Mouse (Mus musculus) left cerebral cortex, postnatal 25 days (tissue): Measurements from ENCODE around the gene Mfap5. TPM values are rescaled to one million over a fixed set of nuclear protein-coding genes. Genes with fewer than 3 reads are reported as not detected.
"Not testable (repeated sequence)": the region's sequence is repeated elsewhere in the genome, so short reads cannot be mapped to it uniquely, and the experiment has no call there.

Experiments used
- DNase-seq, 2 experiments: peaks; one replicate each; pipeline ENCODE4 v3.0.0; 2022; ENCODE audit warnings: low spot score in 2 of 2, mixed read lengths in 1 of 2
- intact Hi-C: fragments of 180-260 bp; cut with DNase I; formaldehyde crosslinking; loops from one replicate; pipeline ENCODE4 v1.15.1; 2025
- total RNA-seq, 2 experiments: library from RNA; stranded (reverse); gene quantifications; 2 replicates each; pipeline ENCODE4 v1.2.3; 2021

Mfap5 gene
- total RNA-seq, 2 experiments from 2014 or later, result 0.32 to 1.2 TPM

DNA sequence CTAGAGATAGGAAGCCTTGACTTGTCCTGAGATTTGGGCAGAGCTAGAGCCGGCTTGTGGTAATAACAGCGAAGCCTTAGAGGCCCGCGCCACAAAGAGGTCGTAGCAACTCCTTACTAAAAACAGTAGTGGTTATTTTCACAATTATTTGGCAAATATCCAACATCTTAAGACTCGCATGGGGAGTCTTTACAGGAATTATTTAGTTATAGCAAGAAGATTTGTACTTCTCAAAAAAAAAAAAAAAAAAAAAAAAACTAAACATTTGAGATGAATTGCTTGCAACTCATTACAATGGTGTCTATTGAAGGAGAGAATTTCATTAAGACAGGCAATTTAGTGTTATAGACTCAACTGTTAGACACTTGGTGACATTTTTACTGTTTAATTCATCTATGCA, 48.5 kb downstream of the Mfap5 start:
- intact Hi-C loops, result no loop called here
- DNase-seq, result no peak

- no peak for DNase-seq
- intact Hi-C loops, result no loop called here
Measured at GRCm38 (mm10) chr6:122555266-122555665, 49.6 kb downstream of the Mfap5 start.

DNA sequence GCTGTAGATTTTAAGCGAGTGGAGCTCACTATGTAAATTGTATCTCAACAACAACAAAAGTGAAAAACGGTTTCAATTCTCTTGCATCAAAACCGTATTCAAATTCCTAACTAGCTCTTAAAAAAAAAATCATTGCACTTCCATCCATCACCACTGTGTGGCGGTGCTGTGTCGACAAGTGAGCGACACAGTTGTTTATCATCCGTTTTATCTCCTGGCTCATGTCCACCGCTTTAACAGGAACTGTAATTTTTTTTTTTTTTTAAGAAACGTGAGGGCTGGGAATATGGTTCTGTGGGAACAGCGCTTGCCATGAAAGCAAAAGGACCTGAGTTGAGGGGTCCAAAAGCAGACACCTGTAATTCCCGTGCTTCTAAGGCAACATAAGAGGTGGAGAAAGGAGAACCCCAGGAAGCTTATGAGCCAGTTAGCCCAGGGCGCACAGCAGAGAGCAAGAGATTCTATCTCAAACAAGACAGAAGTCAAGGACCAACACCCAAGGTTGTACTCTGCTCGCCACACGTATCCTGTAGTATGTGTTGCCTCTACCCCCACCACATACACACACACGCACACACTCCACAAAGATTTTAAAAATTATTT, 51.4 kb downstream of the Mfap5 start:
- peak; percentile 80 to 86 for DNase-seq
- intact Hi-C loops, result no loop called here

DNA sequence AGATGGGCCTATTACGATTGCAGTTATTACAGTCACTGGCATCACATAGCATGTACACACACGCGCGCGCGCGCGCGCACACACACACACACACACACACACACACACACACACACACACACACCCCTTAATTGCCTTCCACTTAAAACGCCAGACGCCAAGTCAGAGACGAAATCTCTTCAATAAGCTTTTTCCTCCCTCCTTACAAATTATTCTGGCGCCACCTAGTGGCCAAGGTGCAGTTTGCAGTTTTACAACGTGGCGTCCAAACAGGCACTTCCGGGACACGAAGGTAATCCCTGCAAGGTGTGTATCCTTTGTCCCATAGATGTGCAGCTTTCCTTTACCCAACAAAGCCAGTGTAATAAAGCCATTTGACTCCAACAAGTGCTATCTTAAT, 54.8 kb downstream of the Mfap5 start:
- intact Hi-C loops, result loop anchor here (5.0 kb wide), 2 partner anchors 33 to 63 kb away; partner anchors contain the start of gene Rimklb
- DNase-seq, result peak; percentile 56 to 71

DNA sequence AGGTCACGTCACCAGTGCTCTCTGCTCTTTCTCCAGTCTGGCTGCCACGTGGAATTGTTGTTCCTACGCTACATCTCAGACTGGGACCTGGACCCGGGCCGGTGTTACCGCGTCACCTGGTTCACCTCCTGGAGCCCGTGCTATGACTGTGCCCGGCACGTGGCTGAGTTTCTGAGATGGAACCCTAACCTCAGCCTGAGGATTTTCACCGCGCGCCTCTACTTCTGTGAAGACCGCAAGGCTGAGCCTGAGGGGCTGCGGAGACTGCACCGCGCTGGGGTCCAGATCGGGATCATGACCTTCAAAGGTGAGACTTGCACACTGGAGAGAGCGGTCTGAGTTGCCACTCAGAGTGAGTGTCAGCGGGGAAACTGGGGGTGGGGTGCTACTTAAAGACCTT, 55.4 kb downstream of the Mfap5 start:
- intact Hi-C loops, result loop anchor here (5.0 kb wide), 2 partner anchors 34 to 64 kb away; partner anchors contain the start of gene Rimklb
- DNase-seq, result no peak

DNA sequence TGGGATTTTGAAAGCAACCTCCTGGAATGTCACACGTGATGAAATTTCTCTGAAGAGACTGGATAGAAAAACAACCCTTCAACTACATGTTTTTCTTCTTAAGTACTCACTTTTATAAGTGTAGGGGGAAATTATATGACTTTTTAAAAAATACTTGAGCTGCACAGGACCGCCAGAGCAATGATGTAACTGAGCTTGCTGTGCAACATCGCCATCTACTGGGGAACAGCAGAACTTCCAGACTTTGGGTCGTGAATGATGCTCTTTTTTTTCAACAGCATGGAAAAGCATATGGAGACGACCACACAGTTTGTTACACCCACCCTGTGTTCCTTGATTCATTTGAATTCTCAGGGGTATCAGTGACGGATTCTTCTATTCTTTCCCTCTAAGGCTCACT, 56.8 kb downstream of the Mfap5 start:
- intact Hi-C loops, result loop anchor here (5.0 kb wide), 2 partner anchors 35 to 65 kb away; partner anchors contain the start of gene Rimklb
- DNase-seq, result peak; percentile 69 to 78

GRCm38 (mm10) chr6:122565070-122565784, 59.6 kb downstream of the Mfap5 start:
- DNase-seq, result no peak
- intact Hi-C loops, result no loop called here

GRCm38 (mm10) chr6:122569113-122569512, 63.5 kb downstream of the Mfap5 start:
- no peak for DNase-seq
- intact Hi-C loops, result no loop called here

- intact Hi-C loops, result no loop called here
- no peak for DNase-seq
Measured at GRCm38 (mm10) chr6:122569762-122570161, 64.1 kb downstream of the Mfap5 start.

- DNase-seq, result no peak
- intact Hi-C loops, result no loop called here
Measured at GRCm38 (mm10) chr6:122570695-122571616, 65.3 kb downstream of the Mfap5 start.

- DNase-seq, result peak in 1 of 2 experiments; percentile 29
Measured at GRCm38 (mm10) chr6:122571617-122571959, 65.9 kb downstream of the Mfap5 start.

GRCm38 (mm10) chr6:122575037-122575436, 69.4 kb downstream of the Mfap5 start:
- DNase-seq, intact Hi-C loops: not testable (repeated sequence)

More at GRCm38 (mm10) chr6:122571617-122571959, 65.9 kb downstream of the Mfap5 start:
- intact Hi-C loops, result no loop called here

DNA sequence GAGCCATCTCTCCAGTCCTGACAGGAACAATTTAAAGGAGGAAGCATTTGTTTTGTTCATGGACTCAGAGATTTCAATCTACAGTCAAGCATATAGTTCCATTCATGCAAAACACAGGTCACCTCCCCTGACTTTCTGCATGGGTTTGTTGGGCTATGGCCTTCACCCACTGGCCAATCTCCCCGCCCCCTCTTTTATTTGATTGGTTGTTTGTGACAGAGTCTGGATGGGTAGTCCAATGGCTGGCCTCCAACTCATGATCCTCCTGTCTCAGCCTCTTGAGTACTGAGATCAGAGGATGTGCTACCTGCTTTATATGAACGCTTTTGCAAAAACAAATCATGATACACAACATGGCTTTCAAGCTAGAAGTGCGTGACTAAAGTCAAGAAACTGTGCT, 71.4 kb downstream of the Mfap5 start:
- intact Hi-C loops, result no loop called here
- DNase-seq, result no peak

Other genes with a start within 250 kb of the Mfap5 start
- gene Klrg1, start 223.0 kb upstream of the Mfap5 start, total RNA-seq, result under 1 TPM in 1 of 2 experiments, not detected in 1; 0.25 TPM
- 10 to 100 TPM; 62.3 to 64.3 TPM for gene M6pr, start 197.1 kb upstream of the Mfap5 start, total RNA-seq
- 10 to 100 TPM; 56.8 to 64.7 TPM for gene Phc1, start 165.3 kb upstream of the Mfap5 start, total RNA-seq
- gene Rimklb, start 7.1 kb upstream of the Mfap5 start, total RNA-seq, result 10 to 100 TPM; 84.1 to 91.8 TPM
- gene Aicda, start 48.0 kb downstream of the Mfap5 start, total RNA-seq, result not detected
- gene Apobec1, start 96.6 kb downstream of the Mfap5 start, total RNA-seq, result 1 to 10 TPM; 1.0 to 1.4 TPM
- gene Gdf3, start 104.2 kb downstream of the Mfap5 start, total RNA-seq, result not detected
- not detected for gene Dppa3, start 120.6 kb downstream of the Mfap5 start, total RNA-seq
- gene Nanog, start 201.6 kb downstream of the Mfap5 start, total RNA-seq, result under 1 TPM in 1 of 2 experiments, not detected in 1; 0.16 TPM